Mouse (Mus musculus) retina, postnatal 7 days (tissue): Measurements from ENCODE around the gene A830018L16Rik.
"Not testable (repeated sequence)": the region's sequence is repeated elsewhere in the genome, so short reads cannot be mapped to it uniquely, and the experiment has no call there.

Experiments used
- DNase-seq: peaks from one replicate; pipeline ENCODE4 v3.0.0-alpha.2; 2012; ENCODE audit warnings: low read depth, low spot score

A830018L16Rik gene

GRCm38 (mm10) chr1:12000557-12000956, 586.7 kb downstream of the A830018L16Rik start:
- DNase-seq: no peak

GRCm38 (mm10) chr1:12008789-12009550, 595.1 kb downstream of the A830018L16Rik start:
- DNase-seq: no peak

DNA sequence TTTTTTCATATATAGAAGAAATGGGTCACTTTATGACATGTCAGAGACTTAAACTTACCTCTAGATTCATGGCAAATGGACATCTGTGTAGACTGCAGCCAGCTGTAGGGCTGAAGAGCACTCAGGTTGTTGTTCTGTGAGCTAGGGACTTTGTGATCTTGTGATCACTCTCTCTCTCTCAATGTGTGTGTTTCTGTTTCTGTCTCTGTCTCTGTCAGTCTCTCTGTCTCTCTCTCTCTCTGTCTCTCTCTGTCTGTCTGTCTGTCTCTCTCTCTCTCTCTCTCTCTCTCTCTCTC, 595.6 kb downstream of the A830018L16Rik start:
- DNase-seq: no peak

DNA sequence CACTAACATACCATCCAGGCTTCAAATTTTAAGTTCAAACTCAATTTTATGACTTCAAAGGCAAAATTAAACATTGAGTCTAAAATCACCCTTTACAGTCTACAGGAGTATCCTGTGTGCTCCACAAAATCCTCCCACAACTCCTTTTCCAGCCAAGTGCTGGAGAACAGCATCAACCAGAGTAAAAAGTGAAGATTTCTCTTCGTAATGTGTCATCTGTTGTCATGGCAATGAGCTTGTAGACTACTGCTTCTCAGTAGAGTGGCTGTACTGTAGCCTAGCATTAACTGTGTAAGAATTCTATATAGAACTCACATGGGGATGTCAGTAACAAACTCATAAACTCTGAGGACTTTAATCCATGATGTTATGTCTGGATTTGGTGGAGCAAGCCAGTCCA, 596.7 kb downstream of the A830018L16Rik start:
- no peak for DNase-seq

GRCm38 (mm10) chr1:12020646-12021045, 606.7 kb downstream of the A830018L16Rik start:
- not testable (repeated sequence) for DNase-seq
